Mouse (Mus musculus) B cell, adult (primary cell): ENCODE results near the gene Ccnk. TPM values are rescaled to one million over a fixed set of nuclear protein-coding genes. Genes with fewer than 3 reads are reported as not detected.

Experiments
- total RNA-seq: library from RNA; stranded (reverse); gene quantifications from 4 replicates; pipeline ENCODE4 v1.2.4, GENCODE M21; 2023; ENCODE audit not compliant: inconsistent age

Gene Ccnk
- total RNA-seq: 99.3 to 108 TPM (median 104 TPM) in 4 replicates

GRCm38 (mm10) chr12:108179321-108180266 is at the start of gene Ccnk:
Gene Ccnk, plus strand, starts transcription at chr12:108179579.

DNA sequence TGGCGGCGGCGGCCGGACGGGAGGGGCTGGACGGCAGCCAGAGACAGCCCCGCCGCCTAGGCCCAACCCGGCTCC is 296 bp upstream of the Ccnk start, which contains the start of gene Setd3:
Setd3 (minus strand) TSS at position 69 of the 75 bp plus-strand sequence.

Other genes starting within 250 kb of the Ccnk start
- 0.16 to 0.54 TPM (median 0.31 TPM) in 4 replicates for gene Bcl11b, start 176.0 kb upstream of the Ccnk start, total RNA-seq
- 51.5 to 57.1 TPM (median 55.4 TPM) in 4 replicates for gene Setd3, start 265 bp upstream of the Ccnk start, total RNA-seq
- gene Ccdc85c, start 95.8 kb downstream of the Ccnk start, total RNA-seq: 0.80 to 1.2 TPM (median 0.98 TPM) in 4 replicates
- gene Hhipl1, start 126.7 kb downstream of the Ccnk start, total RNA-seq: not detected in 4 replicates
- not detected in 4 replicates for gene Cyp46a1, start 154.8 kb downstream of the Ccnk start, total RNA-seq
- gene Eml1, start 191.4 kb downstream of the Ccnk start, total RNA-seq: not detected in 4 replicates